Mouse (Mus musculus): ENCODE measurements around the gene Cox19. TPM values are rescaled to one million over a fixed set of nuclear protein-coding genes. Genes with fewer than 3 reads are reported as not detected.

Cox19 gene
- polyA plus RNA-seq, 1 experiment: 66.0 TPM

GRCm38 (mm10) chr5:139288591-139288990 lies 62.6 kb downstream of the Cox19 start:
- H3K4me2 ChIP-seq (ENCODE audit: low read depth): no peak overlapping the region
- TF ChIP-seq POLR2A (IDR thresholded peaks at IDR 0.05; ENCODE audit: insufficient read length, low read depth) (no peak), USF1 (IDR thresholded peaks at IDR 0.05; ENCODE audit: low read depth) (no peak)
- no peaks in the 10 kb centered on the region for H3K36me3 ChIP-seq (ENCODE audit: control insufficient read depth, insufficient read depth)
- peaks cover 26% of the 10 kb centered on the region for H3K27me3 ChIP-seq (ENCODE audit: control insufficient read depth, insufficient read depth, insufficient read length)
- no peak overlapping the region for H3ac ChIP-seq (ENCODE audit: control insufficient read depth, insufficient read length)
- H3K79me2 ChIP-seq (ENCODE audit: control insufficient read depth, insufficient read depth): no peaks in the 10 kb centered on the region
- H3K4me3 ChIP-seq: no peak overlapping the region

- Histone ChIP-seq H3K4me2 (ENCODE audit: low read depth) (no peak overlapping the region), H3K4me3 (no peak overlapping the region), H3ac (ENCODE audit: control insufficient read depth, insufficient read length) (no peak overlapping the region), H3K27me3 (ENCODE audit: control insufficient read depth, insufficient read depth, insufficient read length) (peaks cover 26% of the 10 kb centered on the region), H3K79me2 (ENCODE audit: control insufficient read depth, insufficient read depth) (no peaks in the 10 kb centered on the region), H3K36me3 (ENCODE audit: control insufficient read depth, insufficient read depth) (no peaks in the 10 kb centered on the region)
- TF ChIP-seq TCF12 (IDR thresholded peaks at IDR 0.05; ENCODE audit: insufficient read depth, poor library complexity, severe bottlenecking) (no peak), SRF (IDR thresholded peaks at IDR 0.05; ENCODE audit: control insufficient read depth, insufficient read length, low read depth) (no peak), REST (IDR thresholded peaks at IDR 0.05; ENCODE audit: insufficient read depth, insufficient read length) (no peak), POLR2A (IDR thresholded peaks at IDR 0.05; ENCODE audit: insufficient read length, low read depth) (no peak), MYOG (IDR thresholded peaks at IDR 0.05; ENCODE audit: control insufficient read depth in 1 of 3, insufficient read depth in 1 of 3, insufficient read length in 2 of 3, low read depth in 2 of 3) (no peak), POLR2AphosphoS2 (IDR thresholded peaks at IDR 0.05; ENCODE audit: insufficient read length, low read depth) (no peak), MYOD1 (IDR thresholded peaks at IDR 0.05; ENCODE audit: control insufficient read depth in 1 of 3, insufficient read length in 2 of 3, low read depth in 2 of 3) (no peak), MAX (IDR thresholded peaks at IDR 0.05; ENCODE audit: low read depth) (no peak)
Observed at GRCm38 (mm10) chr5:139287787-139288186, 63.4 kb downstream of the Cox19 start.

GRCm38 (mm10) chr5:139287099-139287498 lies 64.1 kb downstream of the Cox19 start:
- TF ChIP-seq CEBPB (IDR thresholded peaks at IDR 0.05; ENCODE audit: insufficient read depth, poor library complexity, severe bottlenecking) (no peak), MYOG (IDR thresholded peaks at IDR 0.05; ENCODE audit: control insufficient read depth in 1 of 3, insufficient read depth in 1 of 3, insufficient read length in 2 of 3, low read depth in 2 of 3) (no peak), USF1 (IDR thresholded peaks at IDR 0.05; ENCODE audit: low read depth) (no peak), E2F4 (IDR thresholded peaks at IDR 0.05; ENCODE audit: insufficient read depth) (no peak), SRF (IDR thresholded peaks at IDR 0.05; ENCODE audit: control insufficient read depth, insufficient read length, low read depth) (no peak), MAX (IDR thresholded peaks at IDR 0.05; ENCODE audit: low read depth) (no peak), POLR2AphosphoS2 (IDR thresholded peaks at IDR 0.05; ENCODE audit: insufficient read length, low read depth) (no peak), TCF12 (IDR thresholded peaks at IDR 0.05; ENCODE audit: insufficient read depth, poor library complexity, severe bottlenecking) (no peak), MYOD1 (IDR thresholded peaks at IDR 0.05; ENCODE audit: control insufficient read depth in 1 of 3, insufficient read length in 2 of 3, low read depth in 2 of 3) (no peak), TCF3 (IDR thresholded peaks at IDR 0.05; ENCODE audit: insufficient read length, low read depth) (no peak), POLR2A (IDR thresholded peaks at IDR 0.05; ENCODE audit: insufficient read length, low read depth) (no peak), REST (IDR thresholded peaks at IDR 0.05; ENCODE audit: insufficient read depth, insufficient read length) (no peak)

More at GRCm38 (mm10) chr5:139287099-139287498, 64.1 kb downstream of the Cox19 start:
- Histone ChIP-seq H3K79me2 (ENCODE audit: control insufficient read depth, insufficient read depth) (no peaks in the 10 kb centered on the region), H3K36me3 (ENCODE audit: control insufficient read depth, insufficient read depth) (no peaks in the 10 kb centered on the region), H3K27me3 (ENCODE audit: control insufficient read depth, insufficient read depth, insufficient read length) (peaks cover 26% of the 10 kb centered on the region), H3K4me3 (no peak overlapping the region), H3ac (ENCODE audit: control insufficient read depth, insufficient read length) (no peak overlapping the region), H3K4me2 (ENCODE audit: low read depth) (no peak overlapping the region)

Other genes starting within 250 kb of the Cox19 start
- 1.3 TPM for gene Prkar1b, start 201.4 kb downstream of the Cox19 start, polyA plus RNA-seq (2012; fragmentation: generic; extraction: Trizol)
- gene Dnaaf5, start 201.2 kb downstream of the Cox19 start, polyA plus RNA-seq (2012; fragmentation: generic; extraction: Trizol): 26.3 TPM
- 65.5 TPM for gene Sun1, start 150.8 kb downstream of the Cox19 start, polyA plus RNA-seq (2012; fragmentation: generic; extraction: Trizol)
- 106 TPM for gene Get4, start 99.1 kb downstream of the Cox19 start, polyA plus RNA-seq (2012; fragmentation: generic; extraction: Trizol)
- 0.04 TPM for gene Adap1, start 25.8 kb downstream of the Cox19 start, polyA plus RNA-seq (2012; fragmentation: generic; extraction: Trizol)
- gene Cyp2w1, start 1.2 kb upstream of the Cox19 start, polyA plus RNA-seq (2012; fragmentation: generic; extraction: Trizol): not detected
- 11.7 TPM for gene Gpr146, start 26.3 kb upstream of the Cox19 start, polyA plus RNA-seq (2012; fragmentation: generic; extraction: Trizol)
- gene C130050O18Rik, start 53.9 kb upstream of the Cox19 start, polyA plus RNA-seq (2012; fragmentation: generic; extraction: Trizol): 0.25 TPM
- 9.2 TPM for gene Gper1, start 71.7 kb upstream of the Cox19 start, polyA plus RNA-seq (2012; fragmentation: generic; extraction: Trizol)
- gene 3110082I17Rik, start 109.1 kb upstream of the Cox19 start, polyA plus RNA-seq (2012; fragmentation: generic; extraction: Trizol): 16.4 TPM
- 15.0 TPM for gene Zfand2a, start 133.1 kb upstream of the Cox19 start, polyA plus RNA-seq (2012; fragmentation: generic; extraction: Trizol)
- gene Uncx, start 192.1 kb upstream of the Cox19 start, polyA plus RNA-seq (2012; fragmentation: generic; extraction: Trizol): not detected

Data from myocyte (in vitro differentiated cells).